Mouse (Mus musculus): ENCODE data around the gene Ccdc144b.

DNA sequence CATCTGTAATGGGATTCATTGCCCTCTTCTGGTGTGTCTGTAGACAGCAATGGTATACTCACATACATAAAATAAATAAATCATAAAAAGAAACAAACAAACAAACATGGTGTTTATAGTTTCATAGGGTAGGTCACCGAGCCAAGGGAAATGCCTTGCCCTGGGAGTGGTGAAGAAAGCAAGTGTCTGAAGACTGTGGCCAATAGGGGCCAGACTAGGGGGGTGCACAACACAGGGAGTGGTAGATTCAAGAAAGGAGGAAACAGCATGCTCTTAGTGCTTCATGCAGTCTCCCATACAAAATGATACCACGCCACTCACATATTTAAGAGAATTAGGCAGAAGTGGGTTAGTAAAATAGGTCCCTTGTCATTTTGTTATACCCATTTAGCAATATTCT lies 11.8 kb upstream of the Ccdc144b start:
- TF ChIP-seq CTCF (IDR thresholded peaks at IDR 0.05; ENCODE audit: control insufficient read depth, insufficient read depth, insufficient read length) = no peak
- TF ChIP-seq CEBPB (IDR thresholded peaks at IDR 0.05; ENCODE audit: low read depth) = no peak
